Mouse (Mus musculus): ENCODE results near the gene Cdx4. TPM values are rescaled to one million over a fixed set of nuclear protein-coding genes. Genes with fewer than 3 reads are reported as not detected.

Gene Cdx4
- total and polyA plus RNA-seq, 3 experiments = not detected

GRCm38 (mm10) chrX:103311723-103312122 lies 9.5 kb upstream of the Cdx4 start:
- Histone ChIP-seq H3K4me1 (ENCODE audit: control insufficient read depth in 1 of 2, insufficient read depth in 2 of 2, low read length in 2 of 2) (no peaks in the 10 kb centered on the region), H3K9me3 (replicated peaks; ENCODE audit: insufficient read depth, low read length) (no peaks in the 10 kb centered on the region), H3K36me3 (ENCODE audit: control insufficient read depth in 1 of 2, insufficient read depth in 2 of 2, low read length in 2 of 2) (no peaks in the 10 kb centered on the region), H3K4me3 (ENCODE audit: control insufficient read depth in 1 of 2, insufficient read depth in 1 of 2, low read depth in 2 of 2, low read length in 2 of 2) (no peak overlapping the region), H3K9ac (ENCODE audit: control insufficient read depth, low read depth, low read length, poor library complexity, severe bottlenecking) (no peak overlapping the region), H3K79me2 (ENCODE audit: control insufficient read depth, insufficient read depth, low read length, poor library complexity) (no peaks in the 10 kb centered on the region), H3K27ac (ENCODE audit: control insufficient read depth, low read depth, low read length) (no peak overlapping the region), H3K27me3 (ENCODE audit: control insufficient read depth in 1 of 2, insufficient read depth in 2 of 2, low read length in 2 of 2) (no peaks in the 10 kb centered on the region)
- DNase-seq (ENCODE audit: low read depth, low spot score) = no peak
- no peak for TF ChIP-seq MEF2A (IDR thresholded peaks at IDR 0.05; ENCODE audit: extremely low read depth, insufficient replicate concordance, low read depth, low read length, poor library complexity, severe bottlenecking)

DNA sequence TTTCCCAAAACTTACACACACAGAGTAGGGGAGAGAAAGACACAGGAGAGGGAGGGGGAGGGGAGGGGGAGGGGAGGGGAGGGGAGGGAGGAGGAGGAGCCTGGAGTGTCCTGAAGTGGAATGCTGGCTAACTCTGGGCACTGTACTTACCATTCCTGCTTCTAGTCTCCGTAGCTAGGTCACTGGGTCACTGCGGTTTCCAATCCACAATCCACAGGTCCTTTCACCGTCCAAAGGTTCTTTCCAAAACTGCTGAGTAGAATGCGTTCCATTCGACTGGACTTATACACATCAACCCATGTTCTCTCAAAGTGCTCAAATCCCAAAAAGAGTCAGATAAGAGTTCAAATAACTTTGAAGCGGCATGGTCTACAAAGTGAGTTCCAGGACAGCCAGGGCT lies 7.1 kb upstream of the Cdx4 start:
- Histone ChIP-seq H3K4me1 (ENCODE audit: control insufficient read depth in 1 of 2, insufficient read depth in 2 of 2, low read length in 2 of 2) (no peaks in the 10 kb centered on the region), H3K27me3 (ENCODE audit: control insufficient read depth in 1 of 2, insufficient read depth in 2 of 2, low read length in 2 of 2) (no peaks in the 10 kb centered on the region), H3K9me3 (replicated peaks; ENCODE audit: insufficient read depth, low read length) (no peaks in the 10 kb centered on the region), H3K9ac (ENCODE audit: control insufficient read depth, low read depth, low read length, poor library complexity, severe bottlenecking) (no peak overlapping the region), H3K27ac (ENCODE audit: control insufficient read depth, low read depth, low read length) (no peak overlapping the region), H3K36me3 (ENCODE audit: control insufficient read depth in 1 of 2, insufficient read depth in 2 of 2, low read length in 2 of 2) (no peaks in the 10 kb centered on the region), H3K79me2 (ENCODE audit: control insufficient read depth, insufficient read depth, low read length, poor library complexity) (no peaks in the 10 kb centered on the region), H3K4me3 (ENCODE audit: control insufficient read depth in 1 of 2, insufficient read depth in 1 of 2, low read depth in 2 of 2, low read length in 2 of 2) (no peak overlapping the region)
- TF ChIP-seq SIN3A (IDR thresholded peaks at IDR 0.05; ENCODE audit: low read length) (no peak), ZMIZ1 (IDR thresholded peaks at IDR 0.05; ENCODE audit: low read depth, low read length) (no peak), USF2 (IDR thresholded peaks at IDR 0.05; ENCODE audit: borderline replicate concordance in 1 of 2, insufficient read depth in 1 of 2, low read depth in 1 of 2, low read length in 2 of 2) (no peak), MXI1 (IDR thresholded peaks at IDR 0.05; ENCODE audit: low read depth, low read length) (no peak), CTCF (IDR thresholded peaks at IDR 0.05 in 2 of 3, conservative IDR thresholded peaks at IDR 0.05 in 1 of 3; ENCODE audit: control insufficient read depth in 1 of 3, insufficient read depth in 1 of 3, low read depth in 2 of 3, low read length in 3 of 3, poor library complexity in 1 of 3, severe bottlenecking in 1 of 3) (no peak), USF1 (IDR thresholded peaks at IDR 0.05; ENCODE audit: low read depth, low read length) (no peak), POLR2AphosphoS2 (IDR thresholded peaks at IDR 0.05; ENCODE audit: low read length) (no peak), ZNF384 (IDR thresholded peaks at IDR 0.05; ENCODE audit: low read depth, low read length) (no peak), JUND (IDR thresholded peaks at IDR 0.05; ENCODE audit: low read depth, low read length) (no peak), CHD2 (IDR thresholded peaks at IDR 0.05; ENCODE audit: low read length) (no peak), TCF12 (IDR thresholded peaks at IDR 0.05; ENCODE audit: low read depth, low read length) (no peak), RAD21 (IDR thresholded peaks at IDR 0.05; ENCODE audit: low read depth, low read length) (no peak), SMC3 (IDR thresholded peaks at IDR 0.05; ENCODE audit: low read depth, low read length) (no peak)
- no peak for DNase-seq (ENCODE audit: low read depth, low spot score)

DNA sequence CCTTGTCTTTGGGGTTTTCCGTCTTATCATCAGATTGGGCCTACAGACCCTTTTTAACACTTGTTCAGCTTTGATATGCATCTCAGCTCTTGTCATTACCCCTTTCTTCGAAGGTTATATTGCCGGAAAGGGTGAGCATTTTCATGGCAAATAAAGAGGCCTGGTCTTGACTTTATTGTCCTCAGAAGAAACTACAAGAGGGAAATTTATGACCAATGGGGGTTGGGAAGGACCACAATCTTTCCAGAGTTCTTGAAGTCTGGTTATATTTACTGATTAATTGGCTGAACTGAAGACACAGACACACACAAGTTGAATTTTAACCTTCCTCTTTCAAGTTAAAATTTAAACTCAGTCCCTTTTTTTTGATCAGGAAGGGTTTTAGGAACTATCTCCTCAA lies 4.7 kb downstream of the Cdx4 start:
- no peak overlapping the region for H3K27ac ChIP-seq (ENCODE audit: control insufficient read depth, low read depth, low read length)
- no peaks in the 10 kb centered on the region for H3K36me3 ChIP-seq (ENCODE audit: control insufficient read depth in 1 of 2, insufficient read depth in 2 of 2, low read length in 2 of 2)
- no peaks in the 10 kb centered on the region for H3K4me1 ChIP-seq (ENCODE audit: control insufficient read depth in 1 of 2, insufficient read depth in 2 of 2, low read length in 2 of 2)
- no peak for DNase-seq (ENCODE audit: low read depth, low spot score)
- no peaks in the 10 kb centered on the region for H3K79me2 ChIP-seq (ENCODE audit: control insufficient read depth, insufficient read depth, low read length, poor library complexity)
- H3K9me3 ChIP-seq (replicated peaks; ENCODE audit: insufficient read depth, low read length) = no peaks in the 10 kb centered on the region
- H3K9ac ChIP-seq (ENCODE audit: control insufficient read depth, low read depth, low read length, poor library complexity, severe bottlenecking) = no peak overlapping the region
- no peaks in the 10 kb centered on the region for H3K27me3 ChIP-seq (ENCODE audit: control insufficient read depth in 1 of 2, insufficient read depth in 2 of 2, low read length in 2 of 2)
- no peak overlapping the region for H3K4me3 ChIP-seq (ENCODE audit: control insufficient read depth in 1 of 2, insufficient read depth in 1 of 2, low read depth in 2 of 2, low read length in 2 of 2)
- TF ChIP-seq MYB (IDR thresholded peaks at IDR 0.05; ENCODE audit: low read depth, low read length) (no peak), BHLHE40 (IDR thresholded peaks at IDR 0.05; ENCODE audit: borderline replicate concordance, low read depth, low read length) (no peak), USF2 (IDR thresholded peaks at IDR 0.05; ENCODE audit: borderline replicate concordance in 1 of 2, insufficient read depth in 1 of 2, low read depth in 1 of 2, low read length in 2 of 2) (no peak), TBP (IDR thresholded peaks at IDR 0.05; ENCODE audit: low read depth, low read length) (no peak), POLR2AphosphoS5 (IDR thresholded peaks at IDR 0.05; ENCODE audit: borderline replicate concordance, low read depth, low read length) (no peak), GATA1 (IDR thresholded peaks at IDR 0.05; ENCODE audit: low read depth, low read length) (no peak), CHD1 (IDR thresholded peaks at IDR 0.05; ENCODE audit: low read depth, low read length) (no peak), HCFC1 (IDR thresholded peaks at IDR 0.05; ENCODE audit: low read depth, low read length) (no peak), ZMIZ1 (IDR thresholded peaks at IDR 0.05; ENCODE audit: low read depth, low read length) (no peak), NELFE (IDR thresholded peaks at IDR 0.05; ENCODE audit: low read depth, low read length) (no peak), GABPA (IDR thresholded peaks at IDR 0.05; ENCODE audit: low read depth, low read length) (no peak), MYC (IDR thresholded peaks at IDR 0.05; ENCODE audit: low read depth, low read length) (no peak), TCF12 (IDR thresholded peaks at IDR 0.05; ENCODE audit: low read depth, low read length) (no peak), ELF1 (IDR thresholded peaks at IDR 0.05; ENCODE audit: low read depth, low read length) (no peak), EP300 (IDR thresholded peaks at IDR 0.05; ENCODE audit: low read depth in 1 of 2, low read length in 2 of 2) (no peak), POLR2AphosphoS2 (IDR thresholded peaks at IDR 0.05; ENCODE audit: low read length) (no peak), SIN3A (IDR thresholded peaks at IDR 0.05; ENCODE audit: low read length) (no peak), RCOR1 (IDR thresholded peaks at IDR 0.05; ENCODE audit: low read depth, low read length) (no peak)

Data from MEL (cell line).